Mouse (Mus musculus) left cerebral cortex, adult 8-10 months (tissue): ENCODE results near the gene Frmd4a. TPM values are rescaled to one million over a fixed set of nuclear protein-coding genes. Genes with fewer than 3 reads are reported as not detected.

Experiments used
- DNase-seq, 2 experiments: peaks; one replicate each; pipeline ENCODE4 v3.0.0; 2022; ENCODE audit warnings: low spot score in 2 of 2
- total RNA-seq, 4 experiments: library from RNA; stranded (reverse); gene quantifications; 2 replicates each; pipeline ENCODE4 v1.2.4; 2022

Frmd4a gene
- total RNA-seq, 4 experiments from 2014 or later = 49.9 to 53.7 (median 53.6) TPM

DNA sequence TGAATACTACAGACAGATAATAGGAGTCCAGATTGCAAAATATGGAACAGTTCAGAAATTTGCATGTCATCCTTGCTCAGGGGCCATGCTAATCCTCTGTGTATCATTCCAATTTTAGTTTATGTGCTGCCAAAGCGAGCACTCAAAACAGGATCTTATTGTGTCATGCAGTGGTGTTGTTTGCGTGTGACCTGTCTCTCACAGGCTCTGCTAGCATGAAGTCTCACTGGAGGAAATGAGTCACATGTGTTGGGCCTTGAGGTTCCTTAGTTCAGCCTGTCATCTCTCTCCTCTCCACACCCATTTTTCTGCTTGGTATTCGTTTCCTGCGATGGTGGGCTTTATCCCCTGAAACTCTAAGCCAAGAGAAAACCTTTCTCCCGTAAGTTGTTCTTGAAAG lies 363.4 kb downstream of the Frmd4a start:
- no peak for DNase-seq

- no peak for DNase-seq
These were observed 369.0 kb downstream of the Frmd4a start for GRCm38 (mm10) chr2:4386468-4386867.

GRCm38 (mm10) chr2:4389330-4389729 lies 371.8 kb downstream of the Frmd4a start:
- DNase-seq = no peak

DNA sequence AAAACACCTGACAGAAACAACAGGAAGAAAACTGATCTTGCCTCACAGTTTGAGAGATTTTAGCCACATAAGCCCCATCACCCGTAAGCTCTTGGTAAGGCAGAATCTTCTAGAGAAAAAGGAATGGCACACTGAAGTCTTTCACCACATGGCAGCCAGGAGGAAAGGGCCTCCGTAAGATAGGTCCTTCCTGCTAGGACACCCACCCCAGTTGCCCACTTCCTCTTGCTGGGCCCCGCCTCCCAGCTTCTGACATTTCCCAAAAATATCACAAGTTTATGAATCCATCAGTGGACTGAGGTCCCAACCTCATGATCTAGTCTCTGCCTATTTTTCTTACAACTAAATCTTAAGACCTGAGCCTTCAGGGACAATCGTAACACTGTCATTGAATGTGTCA lies 373.6 kb downstream of the Frmd4a start:
- no peak for DNase-seq

GRCm38 (mm10) chr2:4391678-4392085 lies 374.2 kb downstream of the Frmd4a start:
- no peak for DNase-seq

DNA sequence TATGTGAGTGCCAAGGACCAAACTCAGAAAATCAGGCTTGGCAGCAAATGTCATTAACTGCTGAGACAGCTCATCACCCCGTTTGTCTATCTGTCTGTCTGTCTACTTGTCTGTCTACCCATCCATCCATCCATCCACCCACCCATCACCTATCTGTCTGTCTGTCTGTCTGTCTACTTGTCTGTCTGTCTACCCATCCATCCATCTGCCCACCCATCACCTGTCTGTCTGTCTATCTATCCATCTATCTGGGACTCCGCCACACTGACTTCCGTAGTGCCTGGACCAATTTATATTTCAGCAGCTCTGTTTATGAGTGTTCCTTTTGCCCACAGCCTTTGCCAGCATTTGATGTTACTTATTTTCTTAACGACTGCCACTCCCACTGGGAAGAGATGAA lies 375.5 kb downstream of the Frmd4a start:
- DNase-seq = no peak

GRCm38 (mm10) chr2:4394641-4395040 lies 377.1 kb downstream of the Frmd4a start:
- DNase-seq = no peak

GRCm38 (mm10) chr2:4399721-4400120 lies 382.2 kb downstream of the Frmd4a start:
- no peak for DNase-seq

GRCm38 (mm10) chr2:4400771-4401596 lies 383.5 kb downstream of the Frmd4a start:
- peak in 1 of 2 experiments; percentile 40 for DNase-seq

DNA sequence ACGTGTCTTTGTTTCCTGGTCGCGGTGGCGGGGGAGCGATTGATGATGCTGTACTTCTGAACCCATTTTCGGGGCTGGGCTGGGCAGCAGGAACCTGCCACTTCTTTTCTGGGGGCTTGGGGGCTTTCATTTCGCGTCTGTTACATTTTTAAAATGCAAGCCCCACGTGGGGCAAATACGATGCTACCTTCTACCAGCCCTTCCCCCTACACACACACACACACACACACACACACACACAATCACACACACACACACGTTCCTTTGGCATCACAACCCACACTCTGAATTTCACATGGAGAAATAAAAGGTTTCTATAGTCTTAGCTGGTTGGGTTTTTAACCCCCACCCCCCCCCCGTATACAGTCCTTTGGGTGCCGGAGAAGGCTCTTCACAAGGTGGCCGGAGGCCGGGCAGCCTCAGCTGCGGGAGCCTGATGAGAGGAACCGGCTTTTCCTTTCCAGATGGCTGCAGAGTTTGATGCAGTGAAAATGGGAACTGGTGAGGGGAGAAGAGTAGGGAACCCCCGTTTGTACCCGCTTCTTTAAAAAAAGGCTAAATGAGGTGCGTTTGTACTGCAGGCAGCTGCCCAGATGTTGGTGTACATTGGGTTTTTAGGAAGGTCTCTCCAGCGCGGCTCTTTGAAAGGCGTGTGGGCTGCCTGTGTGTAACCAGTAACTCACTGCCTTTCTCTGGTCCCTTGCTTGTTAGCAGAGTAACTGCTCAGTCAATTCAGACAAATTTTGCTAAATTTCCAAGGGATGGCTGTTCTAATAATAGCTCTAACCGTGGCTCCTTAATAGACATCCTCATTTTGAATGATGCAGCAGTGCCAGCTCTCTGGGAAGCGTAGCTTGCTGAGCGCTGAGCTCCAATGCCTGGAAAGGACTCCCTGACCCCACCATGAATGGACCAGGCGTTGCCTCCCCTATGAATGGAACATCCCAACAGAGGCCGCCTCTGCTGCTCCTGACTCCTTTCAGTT lies 384.4 kb downstream of the Frmd4a start:
- peak; percentile 41 to 42 for DNase-seq

GRCm38 (mm10) chr2:4406977-4407376 lies 389.5 kb downstream of the Frmd4a start:
- peak in 1 of 2 experiments; percentile 44 for DNase-seq

GRCm38 (mm10) chr2:4409810-4410433 lies 392.4 kb downstream of the Frmd4a start:
- DNase-seq = no peak

DNA sequence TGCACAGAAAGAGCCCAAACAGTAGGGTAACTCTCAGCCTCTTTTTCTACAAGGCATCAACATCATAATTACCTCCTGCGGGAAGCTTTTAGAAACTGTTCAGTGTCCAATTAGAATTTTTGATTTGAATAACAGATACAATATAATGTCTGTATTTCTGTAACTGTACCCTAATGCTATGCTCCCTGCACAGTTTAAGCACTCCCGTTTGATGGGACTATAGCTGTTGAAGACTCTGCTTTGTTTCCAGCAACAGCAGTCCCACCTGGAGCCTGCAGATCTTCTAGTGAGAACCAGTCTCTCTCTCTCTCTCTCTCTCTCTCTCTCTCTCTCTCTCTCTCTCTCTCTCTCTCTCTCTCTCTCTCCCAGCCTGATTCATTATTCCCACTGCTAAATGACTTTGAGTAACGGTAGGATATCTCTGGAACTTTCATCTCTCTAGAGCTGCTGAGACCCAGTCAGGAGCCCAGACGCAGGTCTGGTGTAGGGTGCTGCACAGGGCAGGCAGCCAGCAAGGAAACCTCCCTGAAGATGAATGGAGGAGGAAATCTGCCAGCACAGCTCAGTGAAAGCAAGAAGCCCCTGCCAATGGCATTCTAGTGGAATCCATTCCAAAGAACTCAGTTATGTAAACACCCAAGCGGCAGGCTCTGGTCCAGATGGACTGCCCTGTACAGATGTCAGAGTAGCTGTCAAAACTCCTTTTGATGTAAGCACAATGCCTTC lies 395.5 kb downstream of the Frmd4a start:
- no peak for DNase-seq

DNA sequence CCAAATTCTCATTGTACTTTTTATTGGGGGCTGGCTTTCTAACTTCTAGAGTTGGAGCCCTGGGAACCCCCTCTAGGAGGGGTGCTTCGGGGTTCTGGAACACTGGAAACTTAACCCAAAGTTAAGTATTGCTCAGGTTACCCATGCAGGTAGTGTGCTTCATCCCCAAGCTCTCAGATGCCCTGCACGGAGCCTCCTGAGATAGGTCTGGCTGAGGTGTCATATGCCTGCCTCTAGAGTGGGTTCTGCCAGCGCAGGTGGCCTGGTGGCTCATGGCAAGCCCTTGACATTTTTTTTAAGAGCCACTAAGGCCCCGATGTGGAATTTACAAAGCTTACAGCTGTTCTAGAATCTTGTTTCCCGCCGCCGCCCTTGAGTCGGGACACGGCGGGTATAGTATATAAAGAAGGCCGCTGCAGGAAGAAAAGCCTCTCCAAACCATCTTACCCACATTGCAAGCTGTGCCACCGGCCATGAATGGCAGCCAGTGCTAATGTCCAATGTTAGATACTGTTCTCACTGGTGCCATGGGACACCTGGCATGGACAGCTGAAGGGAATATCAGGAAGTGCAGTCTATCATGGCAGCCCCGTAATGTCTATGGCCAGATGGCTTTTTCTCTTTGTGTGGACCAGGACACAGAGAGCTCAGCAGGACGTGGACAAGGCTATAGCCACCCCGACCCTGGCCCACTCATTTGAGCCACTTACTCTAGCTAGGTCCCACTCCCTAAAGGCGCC lies 396.2 kb downstream of the Frmd4a start:
- no peak for DNase-seq

GRCm38 (mm10) chr2:4420679-4421312 lies 403.3 kb downstream of the Frmd4a start:
- DNase-seq = no peak

GRCm38 (mm10) chr2:4421757-4422156 lies 404.2 kb downstream of the Frmd4a start:
- no peak for DNase-seq

DNA sequence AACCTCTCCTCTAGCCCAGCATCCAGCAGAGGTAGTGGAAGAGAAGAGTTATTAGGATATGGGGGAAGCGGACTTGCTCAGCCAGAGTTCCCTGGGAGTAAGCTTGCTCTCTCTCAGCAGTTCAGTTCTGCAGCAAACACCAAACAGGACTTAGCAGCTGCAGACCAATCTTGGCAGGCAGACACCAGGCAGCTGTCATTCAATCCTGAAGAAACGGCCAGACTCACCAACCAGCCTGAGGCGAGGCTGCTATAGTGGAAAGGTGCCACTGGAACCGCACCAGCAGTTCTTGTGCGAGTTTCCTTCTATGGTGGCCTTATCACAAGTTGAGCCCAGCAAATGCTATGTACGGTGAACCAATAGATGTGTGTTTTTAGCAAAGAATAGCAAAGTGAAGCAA lies 406.4 kb downstream of the Frmd4a start:
- no peak for DNase-seq

GRCm38 (mm10) chr2:4428407-4428855 lies 410.9 kb downstream of the Frmd4a start:
- no peak for DNase-seq

GRCm38 (mm10) chr2:4433119-4433518 lies 415.6 kb downstream of the Frmd4a start:
- no peak for DNase-seq

DNA sequence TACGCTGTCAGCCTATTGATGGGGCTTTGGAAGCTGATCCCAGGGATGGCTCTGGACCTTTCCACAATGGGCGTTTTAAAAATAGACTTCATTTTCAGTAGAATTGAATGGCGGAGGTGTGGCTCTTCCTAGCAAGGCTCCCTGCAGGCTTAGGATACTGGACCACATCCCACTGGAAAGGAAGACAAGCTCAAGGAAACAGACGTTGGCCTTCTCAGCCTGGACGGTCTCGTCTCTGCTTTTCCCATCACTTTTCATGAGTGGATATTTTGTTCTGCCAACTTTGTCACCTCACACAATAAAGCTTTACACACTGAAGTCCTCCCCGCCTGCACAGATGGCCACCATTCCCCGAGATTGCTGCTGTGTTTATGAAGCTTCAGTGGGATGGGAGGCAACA lies 417.5 kb downstream of the Frmd4a start:
- no peak for DNase-seq
